Mouse (Mus musculus) gastrocnemius, adult 8-10 months (tissue): ENCODE results near the gene Klrb1. TPM values are rescaled to one million over a fixed set of nuclear protein-coding genes. Genes with fewer than 3 reads are reported as not detected.
"Not testable (repeated sequence)": the region's sequence is repeated elsewhere in the genome, so short reads cannot be mapped to it uniquely, and the experiment has no call there.

Source experiments
- DNase-seq, 2 experiments: peaks; one replicate each; pipeline ENCODE4 v3.0.0; 2022; ENCODE audit warnings: low spot score in 2 of 2
- total RNA-seq, 4 experiments: library from RNA; stranded (reverse); gene quantifications; 2 replicates each; pipeline ENCODE4 v1.2.4; 2022

Gene Klrb1
- not detected for total RNA-seq

- no peak for DNase-seq
These were observed at the start of gene Klrb1 for GRCm38 (mm10) chr6:128722959-128723358. Klrb1 (minus strand) TSS chr6:128723059.

- no peak for DNase-seq
These were observed 46.8 kb upstream of the Klrb1 start for GRCm38 (mm10) chr6:128769481-128770253.

DNA sequence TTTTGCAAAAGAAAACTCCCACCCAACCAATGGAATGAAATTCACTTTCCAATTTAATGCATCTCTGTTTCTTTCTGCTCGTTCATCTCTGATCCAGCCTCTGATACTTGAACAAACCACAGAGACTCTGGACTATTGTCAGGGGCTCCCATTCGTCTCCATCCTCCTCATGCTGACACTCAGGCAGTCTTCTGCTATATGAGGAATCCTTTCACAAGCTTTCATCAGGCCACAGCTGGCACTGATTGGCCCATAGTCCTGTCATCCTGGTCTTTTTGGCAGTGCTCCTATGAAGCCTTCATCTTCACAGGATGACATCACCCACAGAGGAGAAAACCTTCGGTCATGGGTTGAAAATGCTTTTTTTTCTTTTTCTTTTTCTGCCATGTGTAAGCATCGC lies 45.2 kb upstream of the Klrb1 start:
- DNase-seq, result no peak

DNA sequence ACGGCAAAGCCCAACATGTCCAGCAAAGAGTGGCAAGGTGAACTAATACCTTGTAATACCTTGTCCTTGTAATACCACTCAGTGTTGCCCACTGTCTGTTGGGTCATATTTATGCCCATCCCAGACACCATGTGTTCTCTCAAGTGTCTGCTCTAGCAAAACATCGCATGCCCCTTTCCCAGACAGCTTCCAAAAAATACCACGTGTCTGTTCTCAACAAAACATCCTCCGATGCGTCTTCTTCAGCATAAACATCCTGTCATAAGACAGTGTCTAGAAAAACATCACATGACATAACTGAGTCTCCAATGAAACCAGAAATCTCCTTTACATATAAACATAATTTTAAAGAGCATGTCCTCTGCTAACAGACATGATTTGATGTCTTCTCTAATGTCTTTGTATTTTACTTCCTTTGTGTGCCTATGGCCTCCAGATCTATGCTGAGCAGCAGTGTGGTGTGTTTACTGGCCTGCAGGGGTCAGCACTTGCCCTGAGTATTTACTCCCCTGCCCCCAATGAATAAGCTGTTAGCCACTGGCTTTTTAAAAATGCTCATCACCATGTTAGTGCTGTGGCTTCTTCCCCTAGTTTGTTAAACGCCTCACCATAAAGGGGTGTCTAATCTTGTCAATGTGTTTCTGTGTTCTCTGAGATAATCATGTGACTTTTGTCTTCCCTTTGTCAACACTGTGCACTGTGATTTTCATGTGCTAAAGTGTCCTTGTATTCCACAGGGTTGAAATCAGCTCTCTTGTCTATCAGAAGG lies 43.8 kb upstream of the Klrb1 start:
- DNase-seq, result peak in 1 of 2 experiments; percentile 18

- DNase-seq, result no peak
These were observed 42.4 kb upstream of the Klrb1 start for GRCm38 (mm10) chr6:128765211-128765610.

DNA sequence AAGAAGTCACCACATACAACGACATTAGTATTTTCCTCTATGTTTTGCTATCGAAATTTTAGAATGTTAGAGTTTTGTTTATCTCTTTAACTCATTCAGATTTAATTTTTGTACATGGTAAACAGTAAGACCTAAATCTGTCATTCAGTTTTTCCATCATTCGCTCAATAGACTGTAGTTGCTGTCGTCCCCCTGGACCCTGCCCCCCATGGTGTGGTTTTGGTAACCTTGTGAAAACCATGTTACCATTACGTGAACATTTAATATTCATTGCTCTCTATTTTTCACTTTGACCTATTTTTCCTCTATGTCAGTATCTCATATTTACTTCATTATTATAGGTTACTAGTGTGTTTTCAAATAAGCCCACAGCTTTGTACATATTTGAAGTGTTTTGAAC lies 41.7 kb upstream of the Klrb1 start:
- DNase-seq, result no peak

- peak; percentile 95 to 96 for DNase-seq
These were observed 41.1 kb upstream of the Klrb1 start for GRCm38 (mm10) chr6:128763736-128764523.

GRCm38 (mm10) chr6:128762892-128763670 lies 40.2 kb upstream of the Klrb1 start:
- not testable (repeated sequence) for DNase-seq

DNA sequence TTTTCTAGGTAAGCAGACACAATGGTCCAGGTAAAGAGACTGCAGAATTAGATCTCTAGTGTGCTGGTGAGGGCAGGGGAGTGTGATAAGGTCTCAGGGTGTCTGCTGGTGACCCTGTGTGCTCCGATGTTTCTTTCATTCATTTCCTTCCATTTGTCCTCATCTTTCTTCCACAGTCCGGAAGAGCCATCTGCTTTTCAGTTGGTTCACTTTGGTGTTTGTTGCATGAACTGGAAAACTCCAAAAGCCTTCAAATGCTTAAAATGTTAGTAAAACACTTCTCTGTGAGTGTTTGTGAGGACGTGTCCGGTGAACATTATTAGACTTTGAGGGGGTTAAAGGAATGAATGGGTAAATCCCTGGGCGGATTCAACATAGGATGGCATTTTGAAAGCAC lies 38.3 kb upstream of the Klrb1 start:
- no peak for DNase-seq

DNA sequence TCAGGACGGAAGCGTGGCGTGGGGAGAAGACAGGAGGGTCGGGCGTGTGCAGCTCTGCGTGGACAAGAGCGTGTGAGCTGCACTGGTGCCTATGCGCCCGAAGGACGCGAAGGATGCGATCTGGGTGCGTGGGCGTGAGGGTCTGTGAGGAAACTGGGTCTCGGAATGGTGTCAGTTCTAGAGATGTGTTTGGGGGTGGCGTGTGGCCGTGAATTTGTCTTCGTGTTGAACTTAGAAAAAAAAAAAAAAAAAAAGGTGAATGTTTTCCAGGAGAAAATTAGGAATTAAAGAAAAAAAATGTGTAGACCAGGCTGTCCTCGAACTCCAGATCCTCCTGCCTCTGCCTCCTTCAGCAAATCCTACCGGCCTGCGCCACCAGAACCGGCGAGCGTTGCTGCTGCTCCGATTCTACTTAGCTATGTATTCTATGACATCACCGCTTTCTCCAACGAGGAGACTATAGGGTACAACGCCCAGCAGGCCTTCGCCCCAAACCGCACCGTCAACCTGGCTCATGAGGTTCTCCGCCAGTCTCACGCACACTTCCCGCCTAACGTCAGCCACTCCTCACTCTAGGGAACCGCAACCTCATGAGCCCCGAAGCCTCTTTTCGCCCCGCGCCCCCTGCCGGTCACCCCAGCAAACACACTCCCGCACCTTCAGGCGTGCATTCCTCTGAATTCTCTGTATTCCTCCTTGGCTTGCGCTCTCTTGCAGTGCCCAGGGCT lies 37.7 kb upstream of the Klrb1 start:
- peak; percentile 76 to 81 for DNase-seq

DNA sequence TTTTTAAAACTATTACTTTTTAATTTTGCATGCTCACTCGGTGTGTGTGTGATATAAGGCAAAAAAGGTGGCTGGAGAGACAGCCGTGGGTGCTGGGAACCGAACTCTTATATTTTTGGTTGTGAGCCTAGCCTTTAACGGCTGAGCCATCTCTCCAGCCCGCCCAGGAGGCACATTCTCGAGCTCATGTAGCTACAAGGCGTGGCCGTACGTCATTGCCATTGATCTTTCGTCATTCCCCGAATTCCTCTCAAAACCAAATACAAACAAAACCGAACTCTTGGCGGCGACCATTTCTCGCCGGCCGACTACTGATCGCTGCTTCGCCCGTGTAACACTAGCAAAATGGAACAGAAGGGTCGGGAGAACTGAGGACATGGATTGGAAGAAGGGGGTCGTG lies 37.2 kb upstream of the Klrb1 start:
- peak; percentile 82 to 85 for DNase-seq

- DNase-seq, result no peak
These were observed 36.5 kb upstream of the Klrb1 start for GRCm38 (mm10) chr6:128759221-128759950.

DNA sequence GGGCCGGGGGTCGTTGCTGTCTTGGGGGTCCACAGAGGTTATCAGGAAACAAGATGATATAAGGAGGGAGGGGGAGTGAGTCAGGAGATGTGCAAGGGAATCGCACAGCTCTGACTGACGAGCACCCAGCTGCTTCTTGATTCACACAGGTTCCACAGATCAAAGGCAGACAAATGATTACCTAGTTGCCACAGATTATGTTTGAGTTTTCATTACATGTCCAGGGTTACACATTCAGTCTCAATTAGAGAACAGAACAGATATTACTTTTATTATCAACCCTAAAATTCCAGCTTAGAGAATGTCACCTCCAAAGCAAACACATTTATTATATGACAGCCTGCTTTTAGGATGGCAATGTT lies 32.5 kb upstream of the Klrb1 start:
- not testable (repeated sequence) for DNase-seq

DNA sequence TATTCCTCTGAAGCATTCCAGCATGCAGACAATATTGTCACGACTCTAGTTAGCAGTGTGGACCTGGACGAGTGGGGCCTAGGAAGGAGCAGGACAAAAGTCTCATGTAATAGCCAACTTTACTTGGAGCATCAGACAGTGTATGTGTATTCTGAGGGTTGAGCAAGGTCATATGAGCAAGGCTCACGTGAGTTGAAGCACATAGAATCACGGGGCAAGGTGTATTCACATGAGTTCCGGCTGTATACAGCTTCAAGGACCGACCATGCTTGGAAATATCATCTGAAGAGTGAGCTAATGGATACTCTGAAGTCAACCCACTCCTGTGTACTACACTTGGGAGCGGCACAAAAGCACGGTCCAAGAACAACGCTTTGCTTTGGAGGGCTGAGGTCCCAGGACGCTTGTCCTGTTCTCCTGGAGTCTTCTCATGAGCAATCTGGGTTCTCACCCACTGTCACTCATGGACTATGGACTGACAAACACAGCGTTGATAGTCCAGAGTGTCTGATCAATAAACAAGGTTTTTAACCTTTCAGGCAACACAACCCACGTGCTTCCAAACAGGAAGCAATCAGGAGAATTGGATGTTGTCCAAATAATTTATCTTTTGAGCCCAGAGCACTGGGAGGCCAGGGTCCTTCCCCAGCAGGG lies 32.0 kb upstream of the Klrb1 start:
- not testable (repeated sequence) for DNase-seq

DNA sequence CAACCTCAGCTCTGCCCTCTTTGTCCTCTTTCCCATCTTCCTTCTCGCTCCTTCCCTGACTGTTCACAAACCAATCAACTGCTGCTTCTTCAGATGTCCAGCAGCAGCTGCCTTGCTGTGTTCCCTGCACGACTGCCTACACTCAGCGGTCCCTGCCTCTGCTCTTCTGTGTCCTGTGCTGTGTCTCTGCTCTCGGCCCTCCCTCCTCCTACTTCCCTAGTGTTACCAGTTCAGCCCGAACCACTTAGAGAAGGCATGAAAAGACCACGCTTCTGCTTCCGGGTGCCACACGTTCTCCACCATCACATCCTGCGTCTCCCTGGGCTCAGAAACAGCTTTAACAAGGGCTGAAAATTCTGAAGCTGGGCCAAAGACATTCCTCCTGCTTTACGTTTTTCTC lies 31.4 kb upstream of the Klrb1 start:
- not testable (repeated sequence) for DNase-seq

GRCm38 (mm10) chr6:128753610-128754224 lies 30.9 kb upstream of the Klrb1 start:
- DNase-seq, result peak; percentile 41 to 53

DNA sequence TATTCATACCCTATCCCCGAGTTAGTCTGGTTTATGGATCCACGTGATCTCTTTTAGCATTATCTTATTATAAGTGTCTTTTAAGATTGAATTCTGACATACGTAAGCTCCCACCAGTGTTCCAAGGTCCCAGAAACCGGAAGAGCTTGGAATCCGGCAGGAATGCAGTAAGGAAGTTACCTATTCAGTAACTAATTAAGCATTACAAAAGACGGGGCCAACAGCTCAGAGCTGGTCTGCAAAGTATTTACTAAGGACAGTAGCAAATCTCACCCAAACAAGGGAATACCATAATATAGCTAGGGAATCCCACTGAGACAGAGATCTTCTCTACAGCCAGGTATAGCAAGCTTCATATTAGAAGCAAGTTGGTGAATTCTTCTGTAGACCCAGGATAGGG lies 24.1 kb upstream of the Klrb1 start:
- DNase-seq, result not testable (repeated sequence)

DNA sequence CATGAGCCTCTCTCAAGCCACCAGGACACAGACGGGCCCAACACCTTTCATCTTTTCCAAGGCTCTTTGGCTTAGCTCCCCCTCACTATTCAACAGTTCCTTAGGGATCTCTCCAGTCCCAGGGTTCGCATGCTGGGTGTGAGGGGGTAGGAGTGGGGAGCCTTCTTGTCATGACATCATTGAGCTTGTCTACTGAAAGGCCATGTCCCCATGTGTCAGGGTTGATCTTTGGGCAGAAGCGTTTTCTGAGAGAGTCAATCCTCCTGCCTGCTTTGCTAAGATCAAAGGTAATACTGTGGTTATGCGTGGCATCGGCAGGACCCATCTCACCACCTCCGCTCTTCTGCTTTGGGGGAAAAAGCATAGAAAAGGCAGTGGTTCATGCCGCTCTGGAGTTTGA lies 14.6 kb upstream of the Klrb1 start:
- DNase-seq, result no peak

DNA sequence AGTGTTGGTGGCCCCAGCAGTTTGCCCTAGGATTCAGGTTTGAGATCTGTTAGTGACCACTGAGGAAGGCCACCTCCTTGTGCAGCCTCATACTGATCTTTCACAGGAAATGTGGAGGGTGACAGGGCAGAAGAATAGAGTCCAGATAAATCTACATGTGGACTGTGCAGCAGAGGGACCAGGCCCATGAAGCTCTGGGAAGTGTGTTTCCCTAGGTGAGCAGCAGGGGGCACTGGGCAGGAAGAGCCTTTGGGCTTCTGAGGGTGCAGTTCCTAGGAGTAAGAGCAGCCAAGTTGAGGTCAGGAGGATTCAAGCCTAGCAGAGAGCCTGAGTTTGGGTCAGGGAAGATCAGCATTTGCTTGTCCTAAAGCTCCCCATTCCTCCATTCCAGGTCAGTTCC lies 13.2 kb upstream of the Klrb1 start:
- DNase-seq, result no peak
